Mouse (Mus musculus): ENCODE results near the gene Cercam. TPM values are rescaled to one million over a fixed set of nuclear protein-coding genes. Genes with fewer than 3 reads are reported as not detected.

The Cercam gene
- polyA plus RNA-seq, 1 experiment from 2014 or later, result 14.8 TPM

DNA sequence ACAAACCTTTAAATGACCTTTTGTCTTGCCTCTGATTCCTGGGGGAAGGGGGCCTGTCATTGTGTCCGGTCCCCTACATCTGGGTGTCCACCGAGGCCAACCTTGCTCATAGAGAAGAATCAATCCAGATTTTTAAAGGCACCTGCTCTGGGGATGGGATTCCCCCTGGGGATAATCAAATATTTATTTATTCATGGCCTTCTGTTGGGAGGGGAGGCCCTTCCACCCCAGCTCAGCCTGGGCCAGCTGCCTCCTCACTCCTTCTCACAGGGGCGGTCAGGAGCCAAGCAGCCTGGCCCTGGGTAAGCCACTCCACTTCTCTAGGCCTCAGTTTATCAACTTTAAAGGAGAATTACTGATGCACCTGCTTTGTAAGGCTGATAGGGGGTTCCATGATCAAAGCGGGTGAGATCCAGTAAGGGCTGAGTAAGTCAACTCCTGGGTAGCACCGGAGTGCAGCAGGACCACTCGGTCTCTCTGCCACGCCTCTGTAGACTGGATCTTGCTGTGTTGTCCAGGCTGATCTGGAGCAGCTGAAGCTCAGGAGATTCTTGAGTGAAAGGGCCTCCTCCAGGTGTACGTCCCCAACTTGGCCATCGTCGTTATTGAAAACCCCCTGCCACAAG, 13.3 kb upstream of the Cercam start:
- Histone ChIP-seq H3K4me2 (ENCODE audit: low read length) (no peak overlapping the region), H3K27me3 (ENCODE audit: control insufficient read depth, insufficient read depth, low read length) (no peaks in the 10 kb centered on the region; the same call in 1 of the 2 replicates), H3K4me1 (ENCODE audit: control insufficient read depth in 2 of 2, insufficient read depth in 2 of 2, low read length in 2 of 2) (no peaks in the 10 kb centered on the region), H3K36me3 (ENCODE audit: control insufficient read depth, insufficient read depth, low read length) (no peaks in the 10 kb centered on the region), H3K4me3 (ENCODE audit: control insufficient read depth in 1 of 2, insufficient read depth in 1 of 2, low read depth in 1 of 2, low read length in 2 of 2) (no peak overlapping the region), H3K9ac (ENCODE audit: low read length) (no peak overlapping the region), H3K9me3 (ENCODE audit: control insufficient read depth, low read length) (no peaks in the 10 kb centered on the region), H3K27ac (replicated peaks in 1 of 2; ENCODE audit: control insufficient read depth in 1 of 2, insufficient read depth in 1 of 2, low read depth in 2 of 2, low read length in 2 of 2) (no peak overlapping the region)
- no peak for ATAC-seq (ENCODE audit: insufficient number of reproducible peaks, insufficient read depth, low FRiP score, low read depth)
- WGBS, result 82% methylated on average over 10 of the region's 10 CpGs

- Histone ChIP-seq H3K36me3 (ENCODE audit: control insufficient read depth, insufficient read depth, low read length) (no peaks in the 10 kb centered on the region), H3K4me2 (ENCODE audit: low read length) (no peak overlapping the region), H3K9me3 (ENCODE audit: control insufficient read depth, low read length) (no peaks in the 10 kb centered on the region), H3K4me1 (ENCODE audit: control insufficient read depth in 2 of 2, insufficient read depth in 2 of 2, low read length in 2 of 2) (no peaks in the 10 kb centered on the region), H3K9ac (ENCODE audit: low read length) (no peak overlapping the region), H3K27me3 (ENCODE audit: control insufficient read depth, insufficient read depth, low read length) (no peaks in the 10 kb centered on the region; the same call in 1 of the 2 replicates), H3K27ac (replicated peaks in 1 of 2; ENCODE audit: control insufficient read depth in 1 of 2, insufficient read depth in 1 of 2, low read depth in 2 of 2, low read length in 2 of 2) (no peak overlapping the region), H3K4me3 (ENCODE audit: control insufficient read depth in 1 of 2, insufficient read depth in 1 of 2, low read depth in 1 of 2, low read length in 2 of 2) (no peak overlapping the region)
- no peak for ATAC-seq (ENCODE audit: insufficient number of reproducible peaks, insufficient read depth, low FRiP score, low read depth)
- WGBS, result 39% methylated on average over 19 of the region's 19 CpGs
Observed at GRCm38 (mm10) chr2:29856451-29857260, 12.3 kb upstream of the Cercam start.

GRCm38 (mm10) chr2:29857341-29857740, 11.6 kb upstream of the Cercam start:
- no peaks in the 10 kb centered on the region for H3K4me1 ChIP-seq (ENCODE audit: control insufficient read depth in 2 of 2, insufficient read depth in 2 of 2, low read length in 2 of 2)
- H3K27ac ChIP-seq (replicated peaks in 1 of 2; ENCODE audit: control insufficient read depth in 1 of 2, insufficient read depth in 1 of 2, low read depth in 2 of 2, low read length in 2 of 2), result no peak overlapping the region
- H3K36me3 ChIP-seq (ENCODE audit: control insufficient read depth, insufficient read depth, low read length), result no peaks in the 10 kb centered on the region
- H3K27me3 ChIP-seq (ENCODE audit: control insufficient read depth, insufficient read depth, low read length), result no peaks in the 10 kb centered on the region; the same call in 1 of the 2 replicates
- H3K4me3 ChIP-seq (ENCODE audit: control insufficient read depth in 1 of 2, insufficient read depth in 1 of 2, low read depth in 1 of 2, low read length in 2 of 2), result no peak overlapping the region
- no peak overlapping the region for H3K4me2 ChIP-seq (ENCODE audit: low read length)
- no peak overlapping the region for H3K9ac ChIP-seq (ENCODE audit: low read length)
- no peak for ATAC-seq (ENCODE audit: insufficient number of reproducible peaks, insufficient read depth, low FRiP score, low read depth)
- H3K9me3 ChIP-seq (ENCODE audit: control insufficient read depth, low read length), result no peaks in the 10 kb centered on the region
- 54% methylated on average over 2 of the region's 2 CpGs for WGBS

GRCm38 (mm10) chr2:29857967-29858366, 11.0 kb upstream of the Cercam start:
- H3K36me3 ChIP-seq (ENCODE audit: control insufficient read depth, insufficient read depth, low read length), result no peaks in the 10 kb centered on the region
- no peaks in the 10 kb centered on the region for H3K4me1 ChIP-seq (ENCODE audit: control insufficient read depth in 2 of 2, insufficient read depth in 2 of 2, low read length in 2 of 2)
- H3K9ac ChIP-seq (ENCODE audit: low read length), result no peak overlapping the region
- no peak for ATAC-seq (ENCODE audit: insufficient number of reproducible peaks, insufficient read depth, low FRiP score, low read depth)
- H3K4me2 ChIP-seq (ENCODE audit: low read length), result no peak overlapping the region
- 75% methylated on average over 5 of the region's 5 CpGs for WGBS
- H3K27me3 ChIP-seq (ENCODE audit: control insufficient read depth, insufficient read depth, low read length), result no peaks in the 10 kb centered on the region; the same call in 1 of the 2 replicates
- no peaks in the 10 kb centered on the region for H3K9me3 ChIP-seq (ENCODE audit: control insufficient read depth, low read length)
- H3K4me3 ChIP-seq (ENCODE audit: control insufficient read depth in 1 of 2, insufficient read depth in 1 of 2, low read depth in 1 of 2, low read length in 2 of 2), result no peak overlapping the region
- H3K27ac ChIP-seq (replicated peaks in 1 of 2; ENCODE audit: control insufficient read depth in 1 of 2, insufficient read depth in 1 of 2, low read depth in 2 of 2, low read length in 2 of 2), result no peak overlapping the region

- Histone ChIP-seq H3K27ac (replicated peaks in 1 of 2; ENCODE audit: control insufficient read depth in 1 of 2, insufficient read depth in 1 of 2, low read depth in 2 of 2, low read length in 2 of 2) (no peak overlapping the region), H3K27me3 (ENCODE audit: control insufficient read depth, insufficient read depth, low read length) (no peaks in the 10 kb centered on the region; the same call in 1 of the 2 replicates), H3K4me3 (ENCODE audit: control insufficient read depth in 1 of 2, insufficient read depth in 1 of 2, low read depth in 1 of 2, low read length in 2 of 2) (no peak overlapping the region), H3K4me1 (ENCODE audit: control insufficient read depth in 2 of 2, insufficient read depth in 2 of 2, low read length in 2 of 2) (no peaks in the 10 kb centered on the region), H3K4me2 (ENCODE audit: low read length) (no peak overlapping the region), H3K36me3 (ENCODE audit: control insufficient read depth, insufficient read depth, low read length) (no peaks in the 10 kb centered on the region), H3K9ac (ENCODE audit: low read length) (no peak overlapping the region), H3K9me3 (ENCODE audit: control insufficient read depth, low read length) (no peaks in the 10 kb centered on the region)
- ATAC-seq (ENCODE audit: insufficient number of reproducible peaks, insufficient read depth, low FRiP score, low read depth), result no peak
- 13% methylated on average over 5 of the region's 5 CpGs for WGBS
Observed at GRCm38 (mm10) chr2:29858748-29859473, 10.1 kb upstream of the Cercam start.

- no peak for ATAC-seq (ENCODE audit: insufficient number of reproducible peaks, insufficient read depth, low FRiP score, low read depth)
- Histone ChIP-seq H3K4me2 (ENCODE audit: low read length) (no peak overlapping the region), H3K4me3 (ENCODE audit: control insufficient read depth in 1 of 2, insufficient read depth in 1 of 2, low read depth in 1 of 2, low read length in 2 of 2) (no peak overlapping the region), H3K4me1 (ENCODE audit: control insufficient read depth in 2 of 2, insufficient read depth in 2 of 2, low read length in 2 of 2) (peaks cover 7 to 9% of the 10 kb centered on the region in 2 experiments; a peak in 2 of 4 replicates), H3K27ac (replicated peaks in 1 of 2; ENCODE audit: control insufficient read depth in 1 of 2, insufficient read depth in 1 of 2, low read depth in 2 of 2, low read length in 2 of 2) (no peak overlapping the region), H3K36me3 (ENCODE audit: control insufficient read depth, insufficient read depth, low read length) (no peaks in the 10 kb centered on the region), H3K27me3 (ENCODE audit: control insufficient read depth, insufficient read depth, low read length) (no peaks in the 10 kb centered on the region), H3K9me3 (ENCODE audit: control insufficient read depth, low read length) (no peaks in the 10 kb centered on the region), H3K9ac (ENCODE audit: low read length) (no peak overlapping the region)
- 70% methylated on average over 4 of the region's 4 CpGs for WGBS
Observed at GRCm38 (mm10) chr2:29865125-29865524, 3.8 kb upstream of the Cercam start.

- no peaks in the 10 kb centered on the region for H3K9me3 ChIP-seq (ENCODE audit: control insufficient read depth, low read length)
Observed at GRCm38 (mm10) chr2:29869646-29870451, 885 bp downstream of the Cercam start.

More at GRCm38 (mm10) chr2:29869646-29870451, 885 bp downstream of the Cercam start:
- Histone ChIP-seq H3K27me3 (ENCODE audit: control insufficient read depth, insufficient read depth, low read length) (no peaks in the 10 kb centered on the region), H3K36me3 (ENCODE audit: control insufficient read depth, insufficient read depth, low read length) (peaks cover 8% of the 10 kb centered on the region; the same call in 1 of the 2 replicates), H3K4me1 (ENCODE audit: control insufficient read depth in 2 of 2, insufficient read depth in 2 of 2, low read length in 2 of 2) (peaks cover 7 to 10% of the 10 kb centered on the region in 2 experiments; a peak in 2 of 4 replicates), H3K4me3 (ENCODE audit: control insufficient read depth in 1 of 2, insufficient read depth in 1 of 2, low read depth in 1 of 2, low read length in 2 of 2) (peak overlapping the region; percentile 49 to 56), H3K4me2 (ENCODE audit: low read length) (peak overlapping the region; percentile 84), H3K9ac (ENCODE audit: low read length) (peak overlapping the region; percentile 78), H3K27ac (replicated peaks in 1 of 2; ENCODE audit: control insufficient read depth in 1 of 2, insufficient read depth in 1 of 2, low read depth in 2 of 2, low read length in 2 of 2) (peak overlapping the region; percentile 53 to 74)
- 4% methylated on average over 17 of the region's 17 CpGs for WGBS
- peak; percentile 12; the same call in 1 of the 2 replicates for ATAC-seq (ENCODE audit: insufficient number of reproducible peaks, insufficient read depth, low FRiP score, low read depth)
